Comparison of ENCODE assay signal across 8 mouse cellular contexts in the genomic region with DNA sequence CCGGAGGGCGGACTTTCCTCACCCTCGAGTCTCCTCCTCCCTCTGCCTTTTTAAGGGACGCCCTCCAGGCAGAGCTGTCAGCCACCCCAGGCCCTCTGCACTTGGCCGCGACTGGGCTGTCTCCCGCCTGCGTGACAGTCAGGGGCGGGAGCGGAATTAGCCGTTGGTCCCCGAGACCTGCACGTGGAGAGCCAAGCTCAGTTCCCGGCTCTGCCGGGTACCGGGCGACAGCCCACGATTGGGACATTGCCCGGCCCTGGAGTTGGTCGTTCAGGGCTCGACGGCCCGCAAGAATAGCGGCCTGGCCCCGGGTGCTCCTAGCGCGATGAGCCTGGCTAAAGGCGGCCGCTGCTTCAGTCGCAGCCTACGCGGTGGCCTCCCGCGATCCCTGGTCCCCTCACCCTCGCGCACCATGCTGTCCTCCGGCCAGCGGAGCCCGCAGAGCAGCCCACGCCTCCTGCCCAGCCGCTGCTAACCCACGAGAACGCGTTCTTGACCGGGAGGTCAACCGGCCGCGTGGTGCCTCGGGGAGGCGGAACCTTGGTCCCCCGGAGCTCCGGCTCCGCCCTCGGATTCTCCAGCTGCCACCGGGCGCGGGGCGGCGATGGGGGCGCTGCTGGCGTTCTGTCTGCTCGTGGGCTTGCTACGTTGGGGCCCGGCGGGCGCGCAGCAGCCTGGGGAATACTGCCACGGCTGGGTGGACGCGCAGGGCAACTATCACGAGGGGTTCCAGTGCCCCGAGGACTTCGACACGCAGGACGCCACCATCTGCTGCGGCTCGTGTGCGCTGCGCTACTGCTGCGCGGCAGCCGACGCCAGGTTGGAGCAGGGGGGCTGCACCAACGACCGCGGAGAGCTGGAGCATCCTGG. TPM values are rescaled to one million over a fixed set of nuclear protein-coding genes. Genes with fewer than 3 reads are reported as not detected.
DNase-seq lines count a peak whose midpoint lies in the region; ATAC-seq and TF ChIP-seq lines count a peak whose summit lies in the region.

A gene (plus strand): TSS at position 79 of the 870 bp plus-strand sequence.

- H3K27ac ChIP-seq in intestine, postnatal 0 days (ENCODE audit: low read depth, low read length): peak within 1 kb of the TSS; percentile 35; the same call in 1 of the 2 replicates
- H3K27ac ChIP-seq in lung, embryonic 14.5 days (ENCODE audit: low read depth): peak within 1 kb of the TSS; percentile 20; the same call in 1 of the 2 replicates

- H3K4me1 ChIP-seq in intestine, postnatal 0 days (replicated peaks; ENCODE audit: control insufficient read depth, insufficient read depth, low read length): 0 out of 2 replicates have a peak, but pooled peaks cover 3% of the 10 kb centered on the region
- 0 out of 2 replicates have a peak, but pooled peaks cover 5% of the 10 kb centered on the region for H3K4me1 ChIP-seq in lung, embryonic 14.5 days (ENCODE audit: insufficient read depth)

- H3K9ac ChIP-seq in intestine, postnatal 0 days (ENCODE audit: low read depth, low read length): peak within 1 kb of the TSS; percentile 41
- H3K9ac ChIP-seq in lung, embryonic 14.5 days: peak within 1 kb of the TSS; percentile 56

- H3K4me2 ChIP-seq in intestine, postnatal 0 days (replicated peaks; ENCODE audit: low read depth): peak within 1 kb of the TSS; percentile 82
- H3K4me2 ChIP-seq in lung, embryonic 14.5 days: peak within 1 kb of the TSS; percentile 95

- under 1% methylated on average over 85 of the region's 86 CpGs for WGBS in intestine, postnatal 0 days
- under 1% methylated on average over 85 of the region's 86 CpGs for WGBS in lung, embryonic 14.5 days

- peak; percentile 35 for DNase-seq in right cerebral cortex, postnatal 4 days
- DNase-seq in right cerebral cortex, adult 2 months (ENCODE audit: low spot score in 2 of 2): no peak
- DNase-seq in cerebellum, postnatal 25 days: peak; percentile 19 to 26
- DNase-seq in gastrocnemius, postnatal 36 days: peak; percentile 26 to 31
- peak; percentile 74 for DNase-seq in lung, embryonic 14.5 days
- peak; percentile 17 for DNase-seq in ovary, postnatal 14 days (ENCODE audit: low spot score)
- no peak for DNase-seq in frontal cortex, postnatal 14 days (ENCODE audit: low spot score in 2 of 2)

- intact Hi-C loops in gastrocnemius, postnatal 36 days (cut with DNase I): loop anchor here (10.0 kb wide), 1 partner anchor 513 kb away; a partner anchor contains a TSS

- H3K4me3 ChIP-seq in intestine, postnatal 0 days (ENCODE audit: low read depth, low read length): peak within 1 kb of the TSS; percentile 53
- H3K4me3 ChIP-seq in lung, embryonic 14.5 days (ENCODE audit: low read depth, low read length): peak within 1 kb of the TSS; percentile 52

- H3K9me3 ChIP-seq in intestine, postnatal 0 days (ENCODE audit: control insufficient read depth): no peaks in the 10 kb centered on the region
- no peaks in the 10 kb centered on the region for H3K9me3 ChIP-seq in lung, embryonic 14.5 days (ENCODE audit: low read depth, low read length)

- peak; percentile 50; the same call in 1 of the 2 replicates for ATAC-seq in intestine, postnatal 0 days
- peak; percentile 86 for ATAC-seq in lung, embryonic 14.5 days (ENCODE audit: insufficient read depth)

- peaks cover 60% of the 10 kb centered on the region for H3K27me3 ChIP-seq in intestine, postnatal 0 days (replicated peaks; ENCODE audit: control insufficient read depth, insufficient read depth, low read length)
- H3K27me3 ChIP-seq in lung, embryonic 14.5 days (ENCODE audit: insufficient read depth, low read length): peaks cover 58% of the 10 kb centered on the region

- TF ChIP-seq CTCF in intestine, postnatal 0 days (IDR thresholded peaks at IDR 0.05; ENCODE audit: low read depth): 0 out of 2 replicates have a peak, but pooled peaks have one; percentile 25
- no peak; the same call in 1 of the 2 replicates for TF ChIP-seq CTCF in lung, embryonic 14.5 days (IDR thresholded peaks at IDR 0.05; ENCODE audit: low read depth)

- H3K36me3 ChIP-seq in intestine, postnatal 0 days (ENCODE audit: control insufficient read depth, insufficient read depth): no peaks in the 10 kb centered on the region
- no peaks in the 10 kb centered on the region for H3K36me3 ChIP-seq in lung, embryonic 14.5 days (ENCODE audit: insufficient read depth)

RNA-seq across cellular contexts. Expression of the gene that starts here (rescaled TPM):
- total RNA-seq in gastrocnemius, postnatal 36 days (2021): 1 to 10 TPM; 1.2 to 2.0 TPM
- 6.6 and 6.9 TPM in 2 replicates for polyA plus RNA-seq in intestine, postnatal 0 days (2015; fragmentation: Nextera tagmentation; extraction: Ambion mirVana)
- 4.7 and 5.5 TPM in 2 replicates for polyA plus RNA-seq in lung, embryonic 14.5 days (2014; fragmentation: Nextera tagmentation; extraction: Ambion mirVana)

Comparison
In these comparisons a context has a peak if more than half of its experiments do, and no peak if none do; other contexts are left out.
1. DNase-seq: peak in right cerebral cortex, postnatal 4 days (single experiment), cerebellum, postnatal 25 days (2 of 2), gastrocnemius, postnatal 36 days (2 of 2), lung, embryonic 14.5 days (single experiment) and ovary, postnatal 14 days (single experiment); none in right cerebral cortex, adult 2 months (0 of 2) and frontal cortex, postnatal 14 days (0 of 2).